Mouse (Mus musculus): ENCODE measurements around the gene Pmch.

DNA sequence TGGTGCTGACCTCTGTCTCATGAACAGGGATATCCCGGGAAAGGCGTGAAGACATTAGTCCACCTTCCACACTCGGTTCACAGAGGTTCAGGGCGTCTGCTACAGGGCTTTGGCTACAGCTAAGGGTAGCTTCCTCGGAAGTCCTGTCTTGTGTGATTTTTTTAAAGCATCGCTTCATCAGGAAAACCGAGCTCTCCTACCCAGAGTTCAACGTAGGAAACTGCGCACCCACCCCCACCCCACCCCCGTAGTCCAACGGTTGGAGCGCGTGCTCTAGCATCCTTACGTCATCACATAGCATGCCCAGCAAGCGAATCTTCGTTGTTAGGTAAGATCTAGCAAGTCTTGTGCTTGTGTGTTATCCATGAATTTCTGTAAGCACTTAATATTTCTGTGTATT lies 44.8 kb downstream of the Pmch start:
- TF ChIP-seq CTCF (conservative IDR thresholded peaks at IDR 0.05; ENCODE audit: insufficient read depth, insufficient read length, low read depth, low read length) (no peak), POLR2A (IDR thresholded peaks at IDR 0.05; ENCODE audit: low read depth, low read length) (no peak)
